Mouse (Mus musculus): ENCODE measurements around the gene Odf3.

GRCm38 (mm10) chr7:140798212-140798611, 49.4 kb upstream of the Odf3 start:
- TF ChIP-seq EP300 (IDR thresholded peaks at IDR 0.05): no peak
- no peak for TF ChIP-seq CTCF (IDR thresholded peaks at IDR 0.05)
